Mouse (Mus musculus) heart, postnatal 0 days (tissue): ENCODE measurements around the gene Parp16. TPM values are rescaled to one million over a fixed set of nuclear protein-coding genes. Genes with fewer than 3 reads are reported as not detected.
"Not testable (repeated sequence)": the region's sequence is repeated elsewhere in the genome, so short reads cannot be mapped to it uniquely, and the experiment has no call there.

Source experiments
- ATAC-seq: fragments of 200-750 bp; cut with Nextera tagmentation; 2 replicates; pipeline ENCODE4 v1.8.0; 2017; ENCODE audit warnings: low read depth, moderate number of reproducible peaks, moderate library complexity; ENCODE audit not compliant: insufficient read depth
- DNase-seq: peaks from one replicate; pipeline ENCODE4 v3.0.0-alpha.2; 2016; ENCODE audit warnings: low spot score
- H3K27ac ChIP-seq: fragments of 300-500 bp; sonication (generic); 2 replicates; pipeline ENCODE4 v1.5.1; 2014; ENCODE audit warnings: low read depth, mild to moderate bottlenecking
- H3K27me3 ChIP-seq: fragments of 300-500 bp; sonication (generic); 2 replicates; pipeline ENCODE4 v1.6.1; 2014; ENCODE audit warnings: low read length, mixed read lengths; ENCODE audit not compliant: control insufficient read depth, insufficient read depth
- H3K36me3 ChIP-seq: fragments of 300-500 bp; sonication (generic); replicated peaks from 2 replicates; pipeline ENCODE4 v1.6.1; 2014; ENCODE audit warnings: low read length, mixed read lengths; ENCODE audit not compliant: control insufficient read depth, insufficient read depth
- H3K4me1 ChIP-seq: fragments of 300-500 bp; sonication (generic); 2 replicates; pipeline ENCODE4 v1.6.1; 2014; ENCODE audit warnings: antibody characterized with exemption; ENCODE audit not compliant: control insufficient read depth, insufficient read depth
- H3K4me2 ChIP-seq: fragments of 300-500 bp; sonication (generic); 2 replicates; pipeline ENCODE4 v1.6.1; 2014; ENCODE audit warnings: low read depth, mild to moderate bottlenecking, low read length, moderate library complexity
- H3K4me3 ChIP-seq: fragments of 300-500 bp; sonication (generic); 2 replicates; pipeline ENCODE4 v1.5.1; 2014; ENCODE audit warnings: low read depth, low read length
- H3K9ac ChIP-seq: fragments of 300-500 bp; sonication (generic); replicated peaks from 2 replicates; pipeline ENCODE4 v1.6.1; 2014; ENCODE audit warnings: low read depth, low read length, mixed read lengths
- H3K9me3 ChIP-seq: fragments of 300-500 bp; sonication (generic); replicated peaks from 2 replicates; pipeline ENCODE4 v1.6.1; 2016; ENCODE audit warnings: low read length; ENCODE audit not compliant: control insufficient read depth
- CTCF ChIP-seq: IDR thresholded peaks from 2 replicates; pipeline ENCODE4 v1.5.1; 2016; ENCODE audit warnings: antibody characterized with exemption, control low read depth, low read depth
- EP300 ChIP-seq: IDR thresholded peaks from 2 replicates; pipeline ENCODE4 v1.6.1; 2016; ENCODE audit warnings: antibody characterized with exemption, low read depth
- WGBS: fragments of 180-500 bp; shearing (Covaris S2); extraction: QIAGEN DNeasy Blood & Tissue Kit; methylation state at CpG from one replicate; pipeline ENCODE4 v1.1.7; 2014; 5-methylcytosine and 5-hydroxymethylcytosine counted together
- polyA plus RNA-seq: library from polyadenylated mRNA; unstranded; fragments of >200 nt; fragmentation: Nextera tagmentation; extraction: Ambion mirVana; gene quantifications from 2 replicates; pipeline ENCODE4 v1.2.1, GENCODE M21; 2015
- total RNA-seq: library from RNA; depleted of rRNA; stranded (reverse); fragments of >200 nt; gene quantifications from 2 replicates; pipeline ENCODE4 v1.2.3, GENCODE M21; 2014; ENCODE audit warnings: low replicate concordance; rRNA removed

The Parp16 gene
- total and polyA plus RNA-seq, 2 experiments from 2014 or later = 1.8 to 5.7 TPM

DNA sequence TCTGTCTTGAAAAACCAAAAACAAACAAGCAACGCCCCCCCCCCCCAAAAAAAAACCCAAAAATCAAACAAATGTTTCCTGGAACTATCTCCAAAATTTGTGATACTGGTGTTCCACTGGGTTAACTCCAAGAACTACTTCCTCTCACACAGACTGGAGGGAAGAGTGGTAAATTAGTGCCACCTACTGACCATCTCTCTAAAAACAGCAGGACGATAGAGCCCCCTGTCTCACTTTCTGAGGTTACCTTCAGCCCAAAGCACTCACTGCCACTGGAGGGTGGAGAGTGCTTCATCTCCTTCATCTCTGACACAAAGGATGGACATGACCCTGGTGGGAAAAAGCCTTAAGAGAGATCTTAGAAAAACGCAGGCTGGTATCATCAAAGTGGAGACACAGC, 88.1 kb downstream of the Parp16 start:
- Histone ChIP-seq H3K27me3 (no peaks in the 10 kb centered on the region), H3K4me1 (no peaks in the 10 kb centered on the region), H3K4me2 (no peak overlapping the region), H3K4me3 (no peak overlapping the region), H3K9ac (no peak overlapping the region), H3K27ac (no peak overlapping the region), H3K9me3 (no peaks in the 10 kb centered on the region), H3K36me3 (no peaks in the 10 kb centered on the region)
- DNase-seq (peak; percentile 79), ATAC-seq (peak; percentile 62; the same call in 1 of the 2 replicates)
- TF ChIP-seq EP300 (no peak), CTCF (peak; percentile 72)
- under 1% methylated on average over 3 of the region's 3 CpGs for WGBS

DNA sequence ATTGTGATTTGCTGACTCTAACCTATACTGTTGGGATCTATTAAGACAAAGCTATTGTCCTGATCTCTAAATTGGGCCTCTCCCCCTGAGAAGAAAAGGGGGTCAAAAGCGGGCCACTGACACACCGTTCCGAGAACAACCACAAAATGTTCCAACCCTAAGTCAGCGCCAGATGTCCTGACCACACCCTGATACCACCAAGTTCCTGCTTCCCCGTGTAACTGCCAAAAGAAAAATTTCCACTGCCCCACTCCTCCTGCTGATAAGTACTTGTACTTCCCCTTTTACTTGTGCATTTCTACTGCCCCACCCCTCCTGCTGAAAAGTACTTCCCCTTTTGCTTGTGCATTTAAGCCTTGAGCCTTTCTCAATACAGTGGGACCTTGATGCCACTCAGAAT, 93.1 kb downstream of the Parp16 start:
- 67% methylated on average over 5 of the region's 5 CpGs for WGBS
- not testable (repeated sequence) for DNase-seq, ATAC-seq

More for the DNA sequence above, 93.1 kb downstream of the Parp16 start:
- not testable (repeated sequence) for H3K27ac ChIP-seq, H3K4me3 ChIP-seq, H3K9ac ChIP-seq, H3K9me3 ChIP-seq, H3K36me3 ChIP-seq, H3K4me1 ChIP-seq, H3K27me3 ChIP-seq, H3K4me2 ChIP-seq

Other genes with a start within 250 kb of the Parp16 start
- gene Slc24a1, start 243.7 kb upstream of the Parp16 start, total RNA-seq = 0.08 TPM in 1 of 2 replicates, not detected in the other
- 0.05 TPM in 2 replicates for gene Slc24a1, start 243.7 kb upstream of the Parp16 start, polyA plus RNA-seq
- 34.6 and 36.4 TPM in 2 replicates for gene Ints14, start 234.4 kb upstream of the Parp16 start, total RNA-seq
- gene Ints14, start 234.4 kb upstream of the Parp16 start, polyA plus RNA-seq = 26.2 and 26.5 TPM in 2 replicates
- 24.6 and 37.4 TPM in 2 replicates for gene Hacd3, start 173.7 kb upstream of the Parp16 start, total RNA-seq
- 35.8 and 37.4 TPM in 2 replicates for gene Hacd3, start 173.7 kb upstream of the Parp16 start, polyA plus RNA-seq
- gene Dpp8, start 162.9 kb upstream of the Parp16 start, total RNA-seq = 39.4 TPM in 2 replicates
- 15.7 and 17.5 TPM in 2 replicates for gene Dpp8, start 162.9 kb upstream of the Parp16 start, polyA plus RNA-seq
- gene Igdcc4, start 93.9 kb upstream of the Parp16 start, total RNA-seq = 10.9 and 13.9 TPM in 2 replicates
- gene Igdcc4, start 93.9 kb upstream of the Parp16 start, polyA plus RNA-seq = 3.0 and 3.2 TPM in 2 replicates
- gene Igdcc3, start 54.2 kb upstream of the Parp16 start, total RNA-seq = not detected in 2 replicates
- gene Igdcc3, start 54.2 kb upstream of the Parp16 start, polyA plus RNA-seq = 0.11 and 0.15 TPM in 2 replicates
- gene Cilp, start 69.8 kb downstream of the Parp16 start, total RNA-seq = 0.73 and 0.88 TPM in 2 replicates
- gene Cilp, start 69.8 kb downstream of the Parp16 start, polyA plus RNA-seq = 0.19 and 0.21 TPM in 2 replicates
- 37.4 and 37.8 TPM in 2 replicates for gene Clpx, start 98.9 kb downstream of the Parp16 start, total RNA-seq
- 64.3 and 68.3 TPM in 2 replicates for gene Clpx, start 98.9 kb downstream of the Parp16 start, polyA plus RNA-seq
- 9.4 and 10.6 TPM in 2 replicates for gene Pdcd7, start 150.8 kb downstream of the Parp16 start, total RNA-seq
- gene Pdcd7, start 150.8 kb downstream of the Parp16 start, polyA plus RNA-seq = 4.7 and 5.9 TPM in 2 replicates
- not detected in 2 replicates for gene Ubap1l, start 165.7 kb downstream of the Parp16 start, total RNA-seq
- 0.11 and 0.21 TPM in 2 replicates for gene Ubap1l, start 165.7 kb downstream of the Parp16 start, polyA plus RNA-seq
- 1.1 and 1.2 TPM in 2 replicates for gene Kbtbd13, start 196.3 kb downstream of the Parp16 start, total RNA-seq
- 0.63 and 0.77 TPM in 2 replicates for gene Kbtbd13, start 196.3 kb downstream of the Parp16 start, polyA plus RNA-seq
- gene Rasl12, start 203.2 kb downstream of the Parp16 start, total RNA-seq = 1.8 and 8.5 TPM in 2 replicates
- gene Rasl12, start 203.2 kb downstream of the Parp16 start, polyA plus RNA-seq = 7.5 and 7.9 TPM in 2 replicates
- not detected in 2 replicates for gene Slc51b, start 227.6 kb downstream of the Parp16 start, total RNA-seq
- gene Slc51b, start 227.6 kb downstream of the Parp16 start, polyA plus RNA-seq = not detected in 2 replicates
- 11.5 and 15.9 TPM in 2 replicates for gene Mtfmt, start 240.4 kb downstream of the Parp16 start, total RNA-seq
- gene Mtfmt, start 240.4 kb downstream of the Parp16 start, polyA plus RNA-seq = 9.1 TPM in 2 replicates